Mouse (Mus musculus): ENCODE results near the gene Cplx2. TPM values are rescaled to one million over a fixed set of nuclear protein-coding genes. Genes with fewer than 3 reads are reported as not detected.

Cplx2 gene
- 39.4 and 41.9 TPM in 2 replicates for polyA plus RNA-seq (2014; fragmentation: Nextera tagmentation; extraction: Ambion mirVana)

DNA sequence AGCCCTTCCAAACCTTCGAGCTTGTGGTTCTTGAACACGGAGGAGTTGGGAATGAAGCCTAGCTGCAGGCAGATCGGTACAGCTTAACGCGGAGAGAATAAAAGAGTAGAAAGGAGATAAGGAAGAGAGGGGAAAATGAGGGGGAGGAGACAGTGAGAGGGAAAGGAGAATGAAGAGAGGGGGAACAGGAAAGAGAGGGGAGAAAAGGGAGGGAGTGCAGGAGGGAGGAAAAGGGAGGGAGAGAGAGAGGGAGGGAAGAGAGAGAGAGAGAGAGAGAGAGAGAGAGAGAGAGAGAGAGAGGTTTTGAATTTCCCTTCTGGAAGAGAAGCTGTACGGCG is at the start of gene Cplx2:
Gene Cplx2 (plus strand): TSS at position 301 of the 338 bp plus-strand sequence.
- Histone ChIP-seq H3K9me3 (ENCODE audit: control insufficient read depth, low read length) (no peaks in the 10 kb centered on the region), H3K4me3 (replicated peaks; ENCODE audit: low read depth, low read length) (peak within 1 kb of the TSS; percentile 49), H3K36me3 (ENCODE audit: control insufficient read depth, insufficient read depth, low read length) (no peaks in the 10 kb centered on the region), H3K27me3 (ENCODE audit: control insufficient read depth, insufficient read depth, low read length) (no peaks in the 10 kb centered on the region), H3K9ac (replicated peaks; ENCODE audit: low read length) (peak within 1 kb of the TSS; percentile 64), H3K27ac (replicated peaks; ENCODE audit: low read depth, low read length) (peak within 1 kb of the TSS; percentile 87), H3K4me2 (ENCODE audit: low read length) (peak within 1 kb of the TSS; percentile 77), H3K4me1 (ENCODE audit: control insufficient read depth, insufficient read depth, low read length) (peaks cover 37% of the 10 kb centered on the region)
- ATAC-seq (ENCODE audit: low FRiP score, low TSS enrichment), result no peak
- DNase-seq, result peak; percentile 47
- 1% methylated on average over 7 of the region's 7 CpGs for whole genome bisulfite sequencing

DNA sequence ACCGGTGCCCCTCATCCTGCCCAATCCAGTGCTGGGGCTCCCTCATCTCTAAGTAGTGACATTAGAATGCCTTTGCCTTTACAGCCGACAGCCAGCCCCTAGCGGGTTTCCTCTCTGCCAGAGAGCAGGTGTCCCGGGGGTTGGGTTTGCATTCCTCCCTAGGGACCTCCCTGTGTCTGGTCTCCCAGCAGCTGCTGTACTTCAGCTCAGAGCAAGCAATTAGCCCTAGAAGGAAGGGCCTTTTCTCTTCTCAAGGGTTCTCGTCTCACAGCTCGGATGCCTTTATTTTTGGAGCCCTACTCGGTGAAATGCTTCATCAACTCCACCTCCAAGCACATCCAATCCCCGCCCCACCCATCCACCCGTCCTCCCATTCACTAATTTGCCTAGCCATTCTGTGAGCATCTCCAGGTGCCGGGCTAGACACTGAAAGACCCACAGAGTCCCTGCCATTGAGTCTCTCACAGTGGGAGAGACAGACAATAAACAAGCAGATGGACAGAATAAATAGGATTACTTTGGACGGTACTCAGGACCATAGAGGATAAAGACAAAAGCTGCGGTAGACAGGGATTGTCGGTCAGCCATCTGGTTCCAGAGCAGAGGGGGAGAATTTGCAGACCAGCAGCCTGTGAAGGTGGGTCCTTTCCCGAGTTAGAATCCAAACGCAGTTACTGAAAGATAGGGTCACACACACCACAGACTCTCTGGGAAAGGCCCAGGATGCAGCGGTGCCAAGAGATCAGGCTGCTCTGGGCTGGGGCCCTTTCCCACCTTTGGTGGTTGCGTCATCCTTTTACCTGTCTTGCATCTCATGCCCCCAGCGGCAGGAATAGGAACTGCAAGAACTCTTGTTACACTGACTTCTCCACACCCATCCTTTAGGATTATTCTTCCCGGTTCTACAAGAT is 48.5 kb upstream of the Cplx2 start:
- peak; percentile 81 for DNase-seq

DNA sequence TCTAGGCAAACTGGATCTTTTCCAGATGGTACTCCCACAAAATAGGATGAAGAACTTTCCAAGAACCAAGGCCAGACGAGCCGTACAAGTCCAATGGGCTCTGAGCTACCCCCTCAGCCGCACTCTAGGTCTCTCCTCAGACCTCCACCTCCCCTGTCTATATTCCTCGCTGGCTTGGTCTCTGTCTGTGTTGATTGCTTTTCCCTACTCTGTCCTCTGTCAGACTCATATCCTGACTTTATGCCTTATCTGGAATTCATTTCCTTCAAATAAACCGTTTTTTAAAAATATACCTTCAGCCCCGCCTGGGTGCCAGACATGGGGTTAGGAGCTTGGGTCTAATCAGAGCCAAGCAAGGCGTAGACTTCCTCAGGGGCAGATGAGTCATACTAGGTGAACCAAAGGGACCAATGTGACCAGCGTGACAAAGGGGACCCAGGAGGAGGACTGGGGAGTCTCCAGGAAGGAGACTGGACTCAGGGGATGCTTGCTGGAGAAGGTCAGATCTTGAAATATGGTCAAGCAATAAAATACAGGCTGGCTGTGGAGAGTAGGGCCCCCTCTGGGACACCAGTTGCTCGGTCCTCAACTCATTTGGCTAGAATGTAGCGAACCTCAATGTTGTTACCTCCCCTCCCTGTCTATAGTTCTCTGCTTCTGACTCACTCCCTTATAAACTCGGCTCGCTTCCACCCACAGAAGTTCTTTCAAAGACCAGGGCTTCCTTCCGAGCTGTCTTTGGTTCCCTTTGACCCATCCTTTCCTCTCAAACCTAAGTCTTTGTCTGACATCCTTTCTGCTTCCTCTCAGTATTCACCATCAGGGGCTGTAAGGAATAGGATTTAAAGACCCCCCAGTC is 47.6 kb upstream of the Cplx2 start:
- Histone ChIP-seq H3K27me3 (ENCODE audit: control insufficient read depth, insufficient read depth, low read length) (no peaks in the 10 kb centered on the region), H3K27ac (replicated peaks; ENCODE audit: low read depth, low read length) (peak overlapping the region; percentile 70), H3K4me2 (ENCODE audit: low read length) (no peak overlapping the region), H3K36me3 (ENCODE audit: control insufficient read depth, insufficient read depth, low read length) (no peaks in the 10 kb centered on the region), H3K4me1 (ENCODE audit: control insufficient read depth, insufficient read depth, low read length) (peaks cover 50% of the 10 kb centered on the region), H3K4me3 (replicated peaks; ENCODE audit: low read depth, low read length) (no peak overlapping the region), H3K9ac (replicated peaks; ENCODE audit: low read length) (no peak overlapping the region), H3K9me3 (ENCODE audit: control insufficient read depth, low read length) (no peaks in the 10 kb centered on the region)
- ATAC-seq (ENCODE audit: low FRiP score, low TSS enrichment) (no peak), DNase-seq (no peak)
- 73% methylated on average over 13 of the region's 13 CpGs for WGBS

More for the DNA sequence above, 48.5 kb upstream of the Cplx2 start:
- Histone ChIP-seq H3K9ac (replicated peaks; ENCODE audit: low read length) (no peak overlapping the region), H3K27me3 (ENCODE audit: control insufficient read depth, insufficient read depth, low read length) (no peaks in the 10 kb centered on the region), H3K4me3 (replicated peaks; ENCODE audit: low read depth, low read length) (no peak overlapping the region), H3K27ac (replicated peaks; ENCODE audit: low read depth, low read length) (peak overlapping the region; percentile 67), H3K36me3 (ENCODE audit: control insufficient read depth, insufficient read depth, low read length) (no peaks in the 10 kb centered on the region), H3K4me2 (ENCODE audit: low read length) (no peak overlapping the region), H3K9me3 (ENCODE audit: control insufficient read depth, low read length) (no peaks in the 10 kb centered on the region), H3K4me1 (ENCODE audit: control insufficient read depth, insufficient read depth, low read length) (peaks cover 43% of the 10 kb centered on the region)
- WGBS, result 9% methylated on average over 19 of the region's 19 CpGs
- ATAC-seq (ENCODE audit: low FRiP score, low TSS enrichment), result 0 out of 2 replicates have a peak, but pooled peaks have one; percentile 9

DNA sequence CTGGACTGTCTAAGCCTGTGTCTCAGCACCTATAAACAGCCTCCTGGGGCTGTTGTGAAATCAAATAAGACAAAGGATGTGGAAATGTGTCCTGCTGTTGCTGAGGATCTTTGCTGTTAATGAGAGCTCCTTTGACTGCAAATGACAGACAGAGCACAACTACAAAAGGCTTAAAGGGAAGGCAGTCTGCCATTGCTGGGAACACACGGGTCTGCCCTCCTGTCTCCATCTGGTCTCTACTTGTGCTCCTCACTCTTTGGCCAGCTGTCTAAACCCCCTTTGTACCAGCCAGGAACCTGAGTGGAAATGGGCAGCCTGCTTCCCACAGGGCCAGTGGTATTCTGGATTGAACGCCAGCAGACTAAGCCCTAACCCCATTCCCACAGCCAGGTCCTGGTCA is 47.0 kb upstream of the Cplx2 start:
- Histone ChIP-seq H3K36me3 (ENCODE audit: control insufficient read depth, insufficient read depth, low read length) (no peaks in the 10 kb centered on the region), H3K4me3 (replicated peaks; ENCODE audit: low read depth, low read length) (no peak overlapping the region), H3K9me3 (ENCODE audit: control insufficient read depth, low read length) (no peaks in the 10 kb centered on the region), H3K27ac (replicated peaks; ENCODE audit: low read depth, low read length) (peak overlapping the region; percentile 70), H3K4me1 (ENCODE audit: control insufficient read depth, insufficient read depth, low read length) (peaks cover 54% of the 10 kb centered on the region), H3K27me3 (ENCODE audit: control insufficient read depth, insufficient read depth, low read length) (no peaks in the 10 kb centered on the region), H3K4me2 (ENCODE audit: low read length) (no peak overlapping the region), H3K9ac (replicated peaks; ENCODE audit: low read length) (no peak overlapping the region)
- WGBS, result 21% methylated on average over 2 of the region's 2 CpGs
- DNase-seq (peak; percentile 37), ATAC-seq (ENCODE audit: low FRiP score, low TSS enrichment) (no peak)

DNA sequence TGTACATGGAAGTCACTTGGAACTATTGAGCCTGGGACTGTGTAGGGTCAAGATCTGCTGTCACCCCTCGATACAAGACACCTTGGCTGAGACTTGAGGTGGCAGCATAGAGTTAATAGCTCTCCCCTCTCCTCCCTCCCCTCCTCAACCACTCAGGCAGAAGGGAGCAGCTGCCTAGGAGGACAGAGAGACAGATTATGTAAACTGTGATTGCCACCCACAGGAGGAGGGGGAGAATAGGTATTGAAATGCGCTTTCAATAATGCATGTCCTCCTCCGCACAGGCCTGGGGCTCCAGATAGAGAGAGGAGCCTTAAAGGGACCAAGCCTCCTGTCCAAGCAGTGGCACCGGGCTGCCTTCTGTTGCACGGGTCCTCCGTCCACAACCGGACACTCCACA is 45.3 kb upstream of the Cplx2 start:
- Histone ChIP-seq H3K9me3 (ENCODE audit: control insufficient read depth, low read length) (no peaks in the 10 kb centered on the region), H3K4me2 (ENCODE audit: low read length) (0 out of 2 replicates have a peak overlapping the region, but pooled peaks have one; percentile 13), H3K9ac (replicated peaks; ENCODE audit: low read length) (no peak overlapping the region), H3K36me3 (ENCODE audit: control insufficient read depth, insufficient read depth, low read length) (no peaks in the 10 kb centered on the region), H3K4me3 (replicated peaks; ENCODE audit: low read depth, low read length) (no peak overlapping the region), H3K27ac (replicated peaks; ENCODE audit: low read depth, low read length) (peak overlapping the region; percentile 70), H3K4me1 (ENCODE audit: control insufficient read depth, insufficient read depth, low read length) (peaks cover 58% of the 10 kb centered on the region), H3K27me3 (ENCODE audit: control insufficient read depth, insufficient read depth, low read length) (no peaks in the 10 kb centered on the region)
- ATAC-seq (ENCODE audit: low FRiP score, low TSS enrichment), result peak; percentile 81
- peak; percentile 84 for DNase-seq
- 14% methylated on average over 7 of the region's 7 CpGs for WGBS

DNA sequence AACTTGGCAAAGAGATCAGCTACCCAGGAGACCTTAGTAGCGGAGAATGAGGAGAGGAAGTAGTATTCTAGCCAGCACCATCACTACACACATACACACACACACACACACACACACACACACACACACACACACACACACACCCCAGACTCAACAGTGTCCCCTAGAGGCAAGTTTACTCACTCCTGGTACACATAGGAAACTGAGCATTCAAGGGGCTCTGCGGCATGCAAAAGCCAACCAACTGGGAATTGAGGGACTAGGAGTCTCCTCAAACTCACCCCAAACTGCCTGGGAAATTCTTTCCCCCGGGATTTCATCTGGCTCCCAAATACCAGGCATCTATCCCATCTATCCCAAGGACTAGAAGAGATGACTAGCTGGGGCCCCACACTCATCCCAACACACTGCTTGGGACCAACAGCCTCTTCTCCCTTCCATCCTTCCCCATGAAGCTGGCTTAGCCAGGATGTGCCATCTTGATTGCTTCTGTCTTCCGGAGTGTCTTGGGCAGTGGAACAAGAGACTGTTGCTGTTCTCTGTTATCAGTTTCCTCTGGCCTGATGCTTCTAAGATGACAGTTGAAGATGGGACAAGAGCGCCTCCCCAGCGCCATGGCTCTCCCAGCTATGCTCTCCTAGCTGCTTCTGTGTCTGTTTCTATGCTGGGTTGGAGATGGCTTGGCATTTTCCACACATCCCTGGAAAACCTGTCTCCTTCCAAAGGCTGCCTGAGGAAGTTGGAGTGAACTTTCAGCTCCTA is 44.3 kb upstream of the Cplx2 start:
- H3K9me3 ChIP-seq (ENCODE audit: control insufficient read depth, low read length), result no peaks in the 10 kb centered on the region
- no peaks in the 10 kb centered on the region for H3K27me3 ChIP-seq (ENCODE audit: control insufficient read depth, insufficient read depth, low read length)
- ATAC-seq (ENCODE audit: low FRiP score, low TSS enrichment), result no peak
- peaks cover 68% of the 10 kb centered on the region for H3K4me1 ChIP-seq (ENCODE audit: control insufficient read depth, insufficient read depth, low read length)
- H3K4me3 ChIP-seq (replicated peaks; ENCODE audit: low read depth, low read length), result no peak overlapping the region
- no peak overlapping the region for H3K9ac ChIP-seq (replicated peaks; ENCODE audit: low read length)
- no peak for DNase-seq
- peak overlapping the region; percentile 70 for H3K27ac ChIP-seq (replicated peaks; ENCODE audit: low read depth, low read length)
- 81% methylated on average over 6 of the region's 6 CpGs for WGBS
- no peak overlapping the region for H3K4me2 ChIP-seq (ENCODE audit: low read length)
- no peaks in the 10 kb centered on the region for H3K36me3 ChIP-seq (ENCODE audit: control insufficient read depth, insufficient read depth, low read length)

DNA sequence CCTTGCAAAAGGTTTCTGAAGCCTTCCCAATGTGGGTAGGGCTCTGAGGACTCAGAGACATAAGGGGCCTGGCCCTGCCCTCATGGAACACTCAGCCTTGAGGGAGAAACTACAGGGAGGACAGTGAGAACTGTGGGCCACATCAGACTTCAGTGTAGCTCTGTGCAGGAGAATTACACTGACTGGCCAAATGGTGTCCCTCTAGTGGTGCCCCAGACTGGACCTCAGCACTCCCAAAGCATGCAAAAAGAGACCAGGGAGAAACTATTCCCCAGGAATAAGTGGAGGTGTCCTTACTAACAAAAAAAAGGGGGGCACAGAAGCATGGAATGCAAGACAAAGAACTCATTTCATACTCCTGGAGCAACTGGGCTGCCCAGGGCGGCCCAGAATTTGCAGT is 43.1 kb upstream of the Cplx2 start:
- WGBS, result 32% methylated on average over 1 of the region's 1 CpGs
- H3K27ac ChIP-seq (replicated peaks; ENCODE audit: low read depth, low read length), result peak overlapping the region; percentile 57
- no peaks in the 10 kb centered on the region for H3K9me3 ChIP-seq (ENCODE audit: control insufficient read depth, low read length)
- DNase-seq (peak; percentile 16), ATAC-seq (ENCODE audit: low FRiP score, low TSS enrichment) (no peak)
- no peak overlapping the region for H3K4me2 ChIP-seq (ENCODE audit: low read length)
- no peak overlapping the region for H3K9ac ChIP-seq (replicated peaks; ENCODE audit: low read length)
- H3K4me3 ChIP-seq (replicated peaks; ENCODE audit: low read depth, low read length), result no peak overlapping the region
- H3K27me3 ChIP-seq (ENCODE audit: control insufficient read depth, insufficient read depth, low read length), result no peaks in the 10 kb centered on the region
- H3K4me1 ChIP-seq (ENCODE audit: control insufficient read depth, insufficient read depth, low read length), result peaks cover 73% of the 10 kb centered on the region
- no peaks in the 10 kb centered on the region for H3K36me3 ChIP-seq (ENCODE audit: control insufficient read depth, insufficient read depth, low read length)

DNA sequence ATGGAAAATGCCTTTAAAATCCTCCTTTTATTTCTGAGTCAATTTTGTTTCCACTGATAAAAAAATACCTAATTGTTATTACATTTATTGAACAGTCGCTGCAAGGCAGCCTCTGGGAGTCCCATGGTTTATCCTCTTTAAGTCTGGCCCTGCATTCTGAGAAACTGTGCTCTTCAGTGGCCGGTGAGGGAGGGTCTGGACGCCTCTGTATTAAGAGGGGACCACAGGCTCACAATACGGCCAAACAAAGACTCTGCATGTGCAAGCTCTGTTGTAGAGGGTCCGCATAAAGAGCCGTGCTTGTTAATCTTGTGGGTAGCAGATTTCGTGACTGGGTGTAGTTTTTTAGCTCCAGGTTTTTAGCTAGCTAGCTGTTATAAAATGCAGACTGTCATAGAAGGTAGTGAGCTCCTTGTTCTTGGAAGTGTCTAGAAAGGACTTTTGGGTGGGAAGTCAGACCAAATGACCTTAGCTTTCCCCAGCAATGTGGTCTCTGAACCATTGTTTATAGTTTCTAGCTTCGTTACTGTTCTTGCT is 42.1 kb upstream of the Cplx2 start:
- Histone ChIP-seq H3K36me3 (ENCODE audit: control insufficient read depth, insufficient read depth, low read length) (no peaks in the 10 kb centered on the region), H3K4me1 (ENCODE audit: control insufficient read depth, insufficient read depth, low read length) (peaks cover 68% of the 10 kb centered on the region), H3K27ac (replicated peaks; ENCODE audit: low read depth, low read length) (peak overlapping the region; percentile 74), H3K4me3 (replicated peaks; ENCODE audit: low read depth, low read length) (no peak overlapping the region), H3K27me3 (ENCODE audit: control insufficient read depth, insufficient read depth, low read length) (no peaks in the 10 kb centered on the region), H3K9ac (replicated peaks; ENCODE audit: low read length) (no peak overlapping the region), H3K4me2 (ENCODE audit: low read length) (no peak overlapping the region), H3K9me3 (ENCODE audit: control insufficient read depth, low read length) (no peaks in the 10 kb centered on the region)
- no peak for ATAC-seq (ENCODE audit: low FRiP score, low TSS enrichment)
- 9% methylated on average over 8 of the region's 8 CpGs for WGBS
- DNase-seq, result peak; percentile 62

All from midbrain, embryonic 14.5 days (tissue).